Mouse (Mus musculus): ENCODE results near the gene Gas2l3.

GRCm38 (mm10) chr10:89483113-89483512 lies 39.3 kb upstream of the Gas2l3 start:
- no peak for TF ChIP-seq CTCF (IDR thresholded peaks at IDR 0.05)
- no peak for TF ChIP-seq POLR2A (IDR thresholded peaks at IDR 0.05; ENCODE audit: insufficient read depth, low read depth, low read length)

Measured in heart, adult 2 months (tissue).